Mouse (Mus musculus) monocyte, adult 2 months (primary cell): ENCODE measurements around the gene Ttll12.

Experiments used
- DNase-seq, 2 experiments: peaks; one replicate each; pipeline ENCODE4 v3.0.0; 2022; ENCODE audit warnings: low spot score in 2 of 2, low read depth in 1 of 2

Ttll12 gene

GRCm38 (mm10) chr15:83527747-83528146, 67.2 kb downstream of the Ttll12 start:
- no peak for DNase-seq

GRCm38 (mm10) chr15:83527092-83527437, 67.9 kb downstream of the Ttll12 start:
- DNase-seq: no peak

GRCm38 (mm10) chr15:83526424-83527091, 68.4 kb downstream of the Ttll12 start, which contains the start of gene Bik:
Gene Bik, plus strand, starts transcription at chr15:83526862.
- DNase-seq: no peak
